Mouse (Mus musculus): ENCODE measurements around the gene Hrh2. TPM values are rescaled to one million over a fixed set of nuclear protein-coding genes. Genes with fewer than 3 reads are reported as not detected.
A peak's percentile ranks its signal among the peaks of the same experiment; 100 is the strongest.

Hrh2 gene
- polyA plus RNA-seq, 1 experiment from 2014 or later, result 0.09 TPM

GRCm38 (mm10) chr13:54222921-54223769 lies 31.2 kb downstream of the Hrh2 start:
- no peak overlapping the region for H3K9ac ChIP-seq (ENCODE audit: low read depth, low read length)
- no peaks in the 10 kb centered on the region; the same call in 1 of the 2 replicates for H3K27me3 ChIP-seq (replicated peaks; ENCODE audit: control insufficient read depth, insufficient read depth, low read length)
- no peaks in the 10 kb centered on the region for H3K9me3 ChIP-seq (ENCODE audit: control insufficient read depth, low read length)
- ATAC-seq, result no peak
- WGBS, result 67% methylated on average over 13 of the region's 13 CpGs
- no peak overlapping the region for H3K4me3 ChIP-seq (ENCODE audit: low read length)
- H3K4me1 ChIP-seq (ENCODE audit: control insufficient read depth, insufficient read depth, low read length), result no peaks in the 10 kb centered on the region
- H3K4me2 ChIP-seq (ENCODE audit: low read depth, low read length), result no peak overlapping the region
- no peaks in the 10 kb centered on the region for H3K36me3 ChIP-seq (ENCODE audit: control insufficient read depth, insufficient read depth, low read length)
- H3K27ac ChIP-seq (ENCODE audit: low read length), result no peak overlapping the region

- no peak overlapping the region for H3K4me3 ChIP-seq (ENCODE audit: low read length)
- no peaks in the 10 kb centered on the region for H3K36me3 ChIP-seq (ENCODE audit: control insufficient read depth, insufficient read depth, low read length)
- no peak overlapping the region for H3K27ac ChIP-seq (ENCODE audit: low read length)
- no peak overlapping the region for H3K4me2 ChIP-seq (ENCODE audit: low read depth, low read length)
- H3K9ac ChIP-seq (ENCODE audit: low read depth, low read length), result no peak overlapping the region
- no peak for ATAC-seq
- no peaks in the 10 kb centered on the region for H3K9me3 ChIP-seq (ENCODE audit: control insufficient read depth, low read length)
- H3K27me3 ChIP-seq (replicated peaks; ENCODE audit: control insufficient read depth, insufficient read depth, low read length), result no peaks in the 10 kb centered on the region
- 22% methylated on average over 13 of the region's 13 CpGs for WGBS
- H3K4me1 ChIP-seq (ENCODE audit: control insufficient read depth, insufficient read depth, low read length), result no peaks in the 10 kb centered on the region
These were observed 36.1 kb downstream of the Hrh2 start for GRCm38 (mm10) chr13:54227916-54228483.

GRCm38 (mm10) chr13:54230081-54230480 lies 38.2 kb downstream of the Hrh2 start:
- Histone ChIP-seq H3K4me2 (ENCODE audit: low read depth, low read length) (no peak overlapping the region), H3K27me3 (replicated peaks; ENCODE audit: control insufficient read depth, insufficient read depth, low read length) (no peaks in the 10 kb centered on the region), H3K9me3 (ENCODE audit: control insufficient read depth, low read length) (no peaks in the 10 kb centered on the region), H3K27ac (ENCODE audit: low read length) (no peak overlapping the region), H3K9ac (ENCODE audit: low read depth, low read length) (no peak overlapping the region), H3K36me3 (ENCODE audit: control insufficient read depth, insufficient read depth, low read length) (no peaks in the 10 kb centered on the region), H3K4me1 (ENCODE audit: control insufficient read depth, insufficient read depth, low read length) (no peaks in the 10 kb centered on the region), H3K4me3 (ENCODE audit: low read length) (no peak overlapping the region)
- 61% methylated on average over 6 of the region's 6 CpGs for WGBS
- no peak for ATAC-seq

GRCm38 (mm10) chr13:54231868-54232267 lies 39.9 kb downstream of the Hrh2 start:
- WGBS, result 52% methylated on average over 10 of the region's 10 CpGs

GRCm38 (mm10) chr13:54237512-54237911 lies 45.6 kb downstream of the Hrh2 start:
- no peak overlapping the region for H3K27ac ChIP-seq (ENCODE audit: low read length)
- peaks cover 8% of the 10 kb centered on the region; the same call in 1 of the 2 replicates for H3K4me1 ChIP-seq (ENCODE audit: control insufficient read depth, insufficient read depth, low read length)
- H3K36me3 ChIP-seq (ENCODE audit: control insufficient read depth, insufficient read depth, low read length), result no peaks in the 10 kb centered on the region
- no peak overlapping the region for H3K4me2 ChIP-seq (ENCODE audit: low read depth, low read length)
- no peaks in the 10 kb centered on the region for H3K27me3 ChIP-seq (replicated peaks; ENCODE audit: control insufficient read depth, insufficient read depth, low read length)
- no peak overlapping the region for H3K4me3 ChIP-seq (ENCODE audit: low read length)
- no peak overlapping the region for H3K9ac ChIP-seq (ENCODE audit: low read depth, low read length)
- ATAC-seq, result no peak
- no peaks in the 10 kb centered on the region for H3K9me3 ChIP-seq (ENCODE audit: control insufficient read depth, low read length)
- WGBS, result 54% methylated on average over 6 of the region's 6 CpGs

More at GRCm38 (mm10) chr13:54231868-54232267, 39.9 kb downstream of the Hrh2 start:
- no peak for ATAC-seq
- H3K4me1 ChIP-seq (ENCODE audit: control insufficient read depth, insufficient read depth, low read length), result no peaks in the 10 kb centered on the region
- H3K4me2 ChIP-seq (ENCODE audit: low read depth, low read length), result no peak overlapping the region
- H3K27me3 ChIP-seq (replicated peaks; ENCODE audit: control insufficient read depth, insufficient read depth, low read length), result no peaks in the 10 kb centered on the region
- no peak overlapping the region for H3K4me3 ChIP-seq (ENCODE audit: low read length)
- H3K27ac ChIP-seq (ENCODE audit: low read length), result no peak overlapping the region
- H3K9ac ChIP-seq (ENCODE audit: low read depth, low read length), result no peak overlapping the region
- no peaks in the 10 kb centered on the region for H3K9me3 ChIP-seq (ENCODE audit: control insufficient read depth, low read length)
- no peaks in the 10 kb centered on the region for H3K36me3 ChIP-seq (ENCODE audit: control insufficient read depth, insufficient read depth, low read length)

GRCm38 (mm10) chr13:54238585-54239323 lies 46.8 kb downstream of the Hrh2 start:
- Histone ChIP-seq H3K27ac (ENCODE audit: low read length) (no peak overlapping the region), H3K4me1 (ENCODE audit: control insufficient read depth, insufficient read depth, low read length) (peaks cover 8% of the 10 kb centered on the region; the same call in 1 of the 2 replicates), H3K9me3 (ENCODE audit: control insufficient read depth, low read length) (no peaks in the 10 kb centered on the region), H3K4me2 (ENCODE audit: low read depth, low read length) (no peak overlapping the region), H3K9ac (ENCODE audit: low read depth, low read length) (no peak overlapping the region), H3K27me3 (replicated peaks; ENCODE audit: control insufficient read depth, insufficient read depth, low read length) (no peaks in the 10 kb centered on the region), H3K36me3 (ENCODE audit: control insufficient read depth, insufficient read depth, low read length) (no peaks in the 10 kb centered on the region), H3K4me3 (ENCODE audit: low read length) (no peak overlapping the region)
- peak; percentile 40; the same call in 1 of the 2 replicates for ATAC-seq
- WGBS, result 26% methylated on average over 14 of the region's 14 CpGs

- no peaks in the 10 kb centered on the region for H3K27me3 ChIP-seq (replicated peaks; ENCODE audit: control insufficient read depth, insufficient read depth, low read length)
- H3K9ac ChIP-seq (ENCODE audit: low read depth, low read length), result no peak overlapping the region
- H3K36me3 ChIP-seq (ENCODE audit: control insufficient read depth, insufficient read depth, low read length), result no peaks in the 10 kb centered on the region
- peaks cover 8% of the 10 kb centered on the region; the same call in 1 of the 2 replicates for H3K4me1 ChIP-seq (ENCODE audit: control insufficient read depth, insufficient read depth, low read length)
- no peak overlapping the region for H3K4me2 ChIP-seq (ENCODE audit: low read depth, low read length)
- no peaks in the 10 kb centered on the region for H3K9me3 ChIP-seq (ENCODE audit: control insufficient read depth, low read length)
- WGBS, result 55% methylated on average over 5 of the region's 5 CpGs
- no peak for ATAC-seq
- H3K4me3 ChIP-seq (ENCODE audit: low read length), result no peak overlapping the region
- no peak overlapping the region for H3K27ac ChIP-seq (ENCODE audit: low read length)
These were observed 50.5 kb downstream of the Hrh2 start for GRCm38 (mm10) chr13:54242380-54242779.

- H3K4me1 ChIP-seq (ENCODE audit: control insufficient read depth, insufficient read depth, low read length), result peaks cover 10% of the 10 kb centered on the region
- WGBS, result 65% methylated on average over 5 of the region's 5 CpGs
- H3K9ac ChIP-seq (ENCODE audit: low read depth, low read length), result no peak overlapping the region
- no peak overlapping the region for H3K27ac ChIP-seq (ENCODE audit: low read length)
- ATAC-seq, result no peak
- no peaks in the 10 kb centered on the region for H3K27me3 ChIP-seq (replicated peaks; ENCODE audit: control insufficient read depth, insufficient read depth, low read length)
- no peak overlapping the region for H3K4me2 ChIP-seq (ENCODE audit: low read depth, low read length)
- H3K9me3 ChIP-seq (ENCODE audit: control insufficient read depth, low read length), result no peaks in the 10 kb centered on the region
- H3K4me3 ChIP-seq (ENCODE audit: low read length), result no peak overlapping the region
- no peaks in the 10 kb centered on the region for H3K36me3 ChIP-seq (ENCODE audit: control insufficient read depth, insufficient read depth, low read length)
These were observed 53.3 kb downstream of the Hrh2 start for GRCm38 (mm10) chr13:54245204-54245603.

GRCm38 (mm10) chr13:54247545-54247944 lies 55.6 kb downstream of the Hrh2 start:
- H3K36me3 ChIP-seq (ENCODE audit: control insufficient read depth, insufficient read depth, low read length), result no peaks in the 10 kb centered on the region
- ATAC-seq, result 0 out of 2 replicates have a peak, but pooled peaks have one; percentile 48
- 20% methylated on average over 4 of the region's 4 CpGs for WGBS
- no peak overlapping the region for H3K27ac ChIP-seq (ENCODE audit: low read length)
- no peak overlapping the region for H3K4me3 ChIP-seq (ENCODE audit: low read length)
- H3K4me1 ChIP-seq (ENCODE audit: control insufficient read depth, insufficient read depth, low read length), result peaks cover 10% of the 10 kb centered on the region
- no peaks in the 10 kb centered on the region for H3K9me3 ChIP-seq (ENCODE audit: control insufficient read depth, low read length)
- no peak overlapping the region for H3K4me2 ChIP-seq (ENCODE audit: low read depth, low read length)
- H3K9ac ChIP-seq (ENCODE audit: low read depth, low read length), result no peak overlapping the region
- no peaks in the 10 kb centered on the region for H3K27me3 ChIP-seq (replicated peaks; ENCODE audit: control insufficient read depth, insufficient read depth, low read length)
